Mouse (Mus musculus) c-Kit-positive CD71-positive TER-119-positive erythroid progenitor cells, embryonic 14.5 days (primary cell): ENCODE data around the gene Cep57.

Experiments
- DNase-seq: peaks from one replicate; pipeline ENCODE4 v3.0.0-alpha.2; 2013; ENCODE audit warnings: low spot score

Cep57 gene

DNA sequence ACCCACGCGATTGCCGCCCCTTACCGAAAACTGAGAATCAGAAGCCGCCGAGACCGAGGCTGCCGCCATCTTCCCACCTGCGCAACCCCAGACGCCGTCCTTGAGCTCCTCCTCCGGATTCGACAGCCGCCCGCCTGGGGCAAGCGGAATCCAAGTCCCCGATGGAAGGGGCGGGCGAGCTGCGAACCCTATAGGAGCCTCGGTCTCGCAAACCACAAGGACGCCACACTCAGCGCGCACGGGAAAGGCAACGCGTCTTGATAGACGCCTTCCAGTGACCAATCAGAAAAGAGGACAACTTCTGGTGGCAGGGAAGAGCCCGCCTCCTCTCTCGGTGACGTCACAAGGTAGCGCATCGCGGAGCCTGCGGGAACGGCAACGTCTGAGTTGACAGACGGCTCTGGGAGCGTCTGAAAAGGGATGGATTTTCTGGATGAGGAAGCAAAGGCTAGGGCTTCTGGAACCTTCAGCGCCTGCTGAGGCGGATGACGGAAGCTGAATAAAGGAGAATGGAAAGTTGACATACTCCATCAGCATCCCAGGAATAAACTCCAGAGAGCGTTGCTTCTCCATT, at the start of gene Cep57:
TSS of gene Cep57 (minus strand) at position 276 of the 574 bp plus-strand sequence.
- DNase-seq, result peak; percentile 98

GRCm38 (mm10) chr9:13875340-13875739, 48.4 kb upstream of the Cep57 start:
- no peak for DNase-seq

DNA sequence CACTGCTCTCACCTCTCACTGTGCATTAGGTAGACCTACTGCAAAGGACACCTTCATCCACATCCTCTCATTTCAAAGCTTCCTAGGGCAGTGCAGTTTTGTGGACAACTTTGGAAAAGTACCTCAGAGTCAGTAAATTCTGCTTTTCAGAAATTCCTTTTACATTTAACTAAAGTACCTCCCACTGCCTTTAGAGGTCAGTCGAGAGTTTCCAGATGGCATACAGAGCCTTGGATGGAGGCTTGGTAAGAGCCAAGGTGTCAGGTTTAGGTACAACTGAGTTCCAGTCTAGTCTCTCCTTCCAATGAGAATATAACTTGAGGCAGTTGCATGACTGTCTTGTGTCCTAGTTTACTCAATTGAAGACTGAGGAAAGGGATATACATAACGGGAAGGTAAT, 47.5 kb upstream of the Cep57 start:
- no peak for DNase-seq

DNA sequence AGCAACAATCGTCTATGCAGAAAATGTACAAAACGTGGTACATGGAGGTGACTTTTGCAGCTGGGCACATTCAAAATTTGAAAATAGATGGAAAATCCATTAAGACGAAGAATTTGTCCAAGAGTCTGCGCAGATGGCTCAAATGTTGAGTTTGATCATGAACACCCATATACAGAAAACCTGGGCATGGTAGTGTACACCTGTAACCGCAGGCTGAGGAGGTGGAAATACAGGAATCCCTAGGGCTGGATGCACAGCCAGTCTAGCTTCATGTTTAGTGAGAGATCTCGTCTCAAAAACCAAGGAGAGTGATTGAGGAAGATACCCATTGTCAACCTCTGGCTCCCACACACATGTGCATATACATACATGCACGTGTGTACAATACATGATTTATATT, 44.7 kb upstream of the Cep57 start:
- DNase-seq, result no peak

DNA sequence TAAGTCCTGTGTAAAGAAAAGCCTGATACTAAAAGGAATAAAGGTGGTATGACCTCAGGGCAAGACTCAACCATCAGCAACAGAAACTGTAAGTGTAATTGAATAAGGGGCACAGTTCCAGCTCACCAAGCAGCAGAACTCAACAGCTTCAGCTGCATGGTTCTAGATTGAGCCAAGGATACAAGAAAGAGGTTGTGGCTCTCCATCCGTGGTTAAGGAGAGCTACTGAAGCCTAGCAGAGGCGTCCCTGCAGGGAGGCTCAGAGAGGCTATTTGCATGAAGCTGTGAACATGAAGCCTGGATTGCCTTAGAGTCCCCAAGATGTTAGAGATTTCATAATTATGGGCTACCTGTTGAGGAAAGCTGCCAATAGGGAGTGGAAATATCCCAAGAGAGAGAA, 40.7 kb upstream of the Cep57 start:
- DNase-seq, result no peak

GRCm38 (mm10) chr9:13856777-13857176, 29.9 kb upstream of the Cep57 start:
- DNase-seq, result no peak

- no peak for DNase-seq
Observed at GRCm38 (mm10) chr9:13856247-13856646, 29.3 kb upstream of the Cep57 start.

DNA sequence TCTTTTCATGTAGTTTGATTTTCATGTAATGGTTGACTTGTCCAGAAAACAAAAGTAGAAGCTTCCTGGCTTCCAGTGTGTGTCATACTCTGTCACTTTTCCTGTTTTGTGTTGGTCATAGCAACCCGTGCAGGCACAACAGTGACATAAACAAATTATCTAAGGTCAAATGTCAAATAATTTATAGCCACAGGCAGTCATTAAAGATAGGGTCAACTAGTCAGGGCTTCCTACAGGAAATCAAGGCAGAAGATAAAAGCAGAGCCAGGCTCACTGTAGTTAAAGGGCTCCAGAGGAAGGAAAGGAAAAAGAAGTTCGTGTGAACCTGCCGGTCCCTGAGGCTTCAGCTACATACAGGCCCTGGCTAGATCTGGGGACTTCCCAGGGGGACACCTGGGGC, 27.0 kb upstream of the Cep57 start:
- DNase-seq, result no peak

GRCm38 (mm10) chr9:13848481-13849480, 21.9 kb upstream of the Cep57 start:
- DNase-seq, result peak; percentile 18

- DNase-seq, result no peak
Observed at GRCm38 (mm10) chr9:13847591-13847990, 20.7 kb upstream of the Cep57 start.

DNA sequence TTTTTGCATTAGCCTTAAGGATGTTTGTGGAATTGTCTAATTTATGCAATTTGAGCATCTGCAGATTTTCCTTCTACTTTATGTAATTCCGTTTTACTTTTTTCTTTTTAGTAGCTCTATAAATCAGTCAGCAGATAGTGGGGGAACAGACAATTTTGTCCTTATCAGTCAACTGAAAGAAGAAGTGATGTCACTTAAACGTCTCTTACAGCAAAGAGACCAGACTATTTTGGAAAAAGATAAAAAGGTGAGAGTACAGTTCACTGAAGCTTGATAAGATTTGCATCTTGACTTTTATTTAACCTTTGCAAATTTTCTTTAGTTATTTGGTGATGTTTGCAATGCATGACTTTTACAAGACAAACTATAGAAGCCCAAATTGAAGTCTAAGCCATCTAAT, 9.8 kb upstream of the Cep57 start:
- DNase-seq, result no peak

DNA sequence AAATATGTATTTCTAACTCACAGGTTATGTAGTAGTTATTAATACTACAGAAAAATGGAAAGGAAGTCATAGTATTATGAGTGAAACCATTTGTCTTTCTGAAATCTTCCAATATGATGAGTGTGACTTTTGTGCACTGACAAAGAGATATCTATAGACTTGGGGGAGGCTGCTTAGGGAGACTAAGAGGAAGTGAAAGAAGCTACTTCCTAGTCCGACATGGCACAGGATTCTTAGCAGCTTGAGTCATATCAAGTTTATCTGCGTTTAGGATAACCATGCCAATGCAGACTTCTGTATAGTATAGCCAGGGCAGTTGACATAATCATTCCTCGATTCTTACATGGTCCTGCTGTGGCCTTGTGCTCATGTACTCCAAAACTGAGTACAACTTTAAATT, 8.3 kb upstream of the Cep57 start:
- no peak for DNase-seq

GRCm38 (mm10) chr9:13828087-13828441, 1.2 kb upstream of the Cep57 start:
- peak; percentile 52 for DNase-seq

- peak; percentile 100 for DNase-seq
Observed at GRCm38 (mm10) chr9:13827406-13828086, 639 bp upstream of the Cep57 start, which contains the start of gene Fam76b. Gene Fam76b (plus strand): TSS chr9:13827716.

- peak; percentile 63 for DNase-seq
Observed at GRCm38 (mm10) chr9:13826391-13826805, 509 bp downstream of the Cep57 start.

GRCm38 (mm10) chr9:13825896-13826295, 1.0 kb downstream of the Cep57 start:
- peak; percentile 60 for DNase-seq

GRCm38 (mm10) chr9:13820774-13821173, 6.1 kb downstream of the Cep57 start:
- DNase-seq, result no peak

DNA sequence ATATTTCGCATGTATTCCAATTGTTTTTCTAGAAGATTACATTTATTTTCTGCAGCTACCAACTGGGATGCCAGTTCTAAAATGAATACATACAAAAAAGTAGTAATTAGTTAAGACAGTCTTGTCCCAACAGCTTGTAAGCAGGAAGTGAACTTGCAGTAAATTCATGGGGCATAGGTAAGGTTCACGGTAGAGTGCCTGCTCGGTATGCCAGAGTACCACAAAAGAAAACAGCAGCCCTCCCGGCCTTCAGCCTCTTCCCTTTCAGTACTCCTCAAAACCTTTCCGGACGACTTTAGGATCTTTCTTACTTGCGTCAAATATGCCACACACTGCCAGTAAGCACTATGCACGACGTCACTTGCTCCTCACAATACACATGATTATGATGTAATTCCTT, 8.5 kb downstream of the Cep57 start:
- DNase-seq, result no peak

DNA sequence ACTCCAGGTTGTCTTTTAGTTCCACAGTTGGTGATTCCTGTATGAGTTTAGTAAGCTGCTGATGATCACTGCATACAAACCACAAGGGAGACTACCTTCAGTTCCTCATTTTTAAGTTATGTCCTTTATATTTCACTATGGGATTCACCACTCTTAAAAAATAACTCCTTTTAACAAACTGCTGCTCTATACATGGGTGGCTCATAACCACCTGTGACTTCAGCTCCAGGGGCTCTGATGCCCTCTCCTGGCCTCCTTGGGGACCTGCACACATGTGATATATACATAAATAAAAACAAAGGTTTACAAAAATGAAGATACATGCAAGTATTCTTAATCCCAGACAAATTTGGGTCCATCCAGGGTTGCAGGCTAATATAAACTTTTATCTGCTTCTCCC, 17.0 kb downstream of the Cep57 start:
- DNase-seq, result no peak

GRCm38 (mm10) chr9:13807657-13808056, 19.2 kb downstream of the Cep57 start:
- DNase-seq, result no peak

GRCm38 (mm10) chr9:13806854-13807253, 20.1 kb downstream of the Cep57 start:
- DNase-seq, result no peak

GRCm38 (mm10) chr9:13804480-13804879, 22.4 kb downstream of the Cep57 start:
- DNase-seq, result no peak

DNA sequence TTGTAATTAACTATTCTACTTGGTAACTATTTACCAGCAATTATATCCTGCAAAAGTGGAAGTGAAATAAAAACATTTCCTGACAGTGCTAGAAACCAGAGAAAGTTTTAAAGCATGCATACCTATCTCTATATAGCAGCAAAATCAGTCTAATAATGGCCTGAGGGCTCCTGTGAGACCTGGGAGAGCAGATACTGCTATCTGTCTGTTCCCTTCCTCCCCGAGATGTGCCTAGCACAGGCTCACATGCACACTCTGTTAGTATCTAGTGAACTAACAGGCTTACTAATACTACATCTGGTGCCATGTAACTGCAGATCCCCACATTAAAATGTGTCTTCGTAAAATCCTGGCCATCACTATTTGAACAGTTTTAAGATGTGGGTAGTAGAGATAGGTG, 32.2 kb downstream of the Cep57 start:
- no peak for DNase-seq
